Mouse (Mus musculus) CH12.LX (cell line): ENCODE data around the gene Tpi1. TPM values are rescaled to one million over a fixed set of nuclear protein-coding genes. Genes with fewer than 3 reads are reported as not detected.

ENCODE experiments used
- DNase-seq: peaks from one replicate; pipeline ENCODE4 v3.0.0-alpha.2; 2013; ENCODE audit errors: extremely low read depth
- H3K27ac ChIP-seq: 2 replicates; pipeline ENCODE4 v1.5.1; 2012; ENCODE audit warnings: low read depth, mild to moderate bottlenecking, control low read depth, moderate library complexity; ENCODE audit not compliant: insufficient read depth
- H3K27me3 ChIP-seq: replicated peaks from 2 replicates; pipeline ENCODE3; 2012; ENCODE audit warnings: inconsistent platforms
- H3K36me3 ChIP-seq, 2 experiments: replicated peaks in 1 of 2; 2 replicates each; pipeline versions ENCODE3 to v1.6.1; 2012; ENCODE audit warnings: inconsistent platforms in 1 of 2, low read length in 1 of 2, mild to moderate bottlenecking in 1 of 2, mixed read lengths in 1 of 2, moderate library complexity in 1 of 2; ENCODE audit not compliant: control insufficient read depth in 1 of 2, insufficient read depth in 1 of 2
- H3K4me1 ChIP-seq, 2 experiments: 2 replicates each; pipeline ENCODE4 v1.6.1; 2012; ENCODE audit warnings: inconsistent platforms in 1 of 2, moderate library complexity in 1 of 2; ENCODE audit not compliant: insufficient read depth in 2 of 2, control insufficient read depth in 1 of 2
- H3K4me2 ChIP-seq: 2 replicates; pipeline ENCODE4 v1.6.1; 2012; ENCODE audit warnings: low read depth, mild to moderate bottlenecking, control low read depth; ENCODE audit not compliant: poor library complexity, insufficient read depth, severe bottlenecking
- H3K4me3 ChIP-seq, 3 experiments: fragments of 150-350 bp in 1 of 3; sonication (generic) in 1 of 3; replicated peaks in 1 of 3; 2 replicates each; pipeline versions ENCODE3 to v1.5.1; 2011 to 2012; ENCODE audit warnings: low read depth in 2 of 3, low read length in 2 of 3, mild to moderate bottlenecking in 2 of 3, moderate library complexity in 2 of 3, control low read depth in 1 of 3, improper control_type of control experiment in 1 of 3, inconsistent platforms in 1 of 3, mixed read lengths in 1 of 3; ENCODE audit not compliant: poor library complexity in 1 of 3
- H3K79me2 ChIP-seq: replicated peaks from 2 replicates; pipeline ENCODE4 v1.6.1; 2012; ENCODE audit warnings: mild to moderate bottlenecking, moderate library complexity; ENCODE audit not compliant: control insufficient read depth, poor library complexity, insufficient read depth, severe bottlenecking; ENCODE audit errors: extremely low read depth
- H3K9ac ChIP-seq: 2 replicates; pipeline ENCODE4 v1.6.1; 2012; ENCODE audit warnings: low read depth, mild to moderate bottlenecking, control low read depth, moderate library complexity; ENCODE audit not compliant: insufficient read depth
- H3K9me3 ChIP-seq: replicated peaks from 2 replicates; pipeline ENCODE3; 2012; ENCODE audit warnings: low read length, inconsistent platforms, mixed read lengths
- BHLHE40 ChIP-seq: IDR thresholded peaks from 2 replicates; pipeline ENCODE4 v1.6.1; 2011; ENCODE audit warnings: mild to moderate bottlenecking, low read depth, low read length, improper control_type of control experiment
- CHD1 ChIP-seq: IDR thresholded peaks from 2 replicates; pipeline ENCODE4 v1.6.1; 2012; ENCODE audit warnings: low read depth, low read length, improper control_type of control experiment, inconsistent platforms
- E2F4 ChIP-seq: IDR thresholded peaks from 2 replicates; pipeline ENCODE4 v1.6.1; 2011; ENCODE audit warnings: low read depth, low read length, improper control_type of control experiment; ENCODE audit not compliant: insufficient replicate concordance
- GABPA ChIP-seq: IDR thresholded peaks from 2 replicates; pipeline ENCODE4 v1.6.1; 2012; ENCODE audit warnings: low read depth, low read length, improper control_type of control experiment, inconsistent platforms; ENCODE audit not compliant: insufficient replicate concordance
- HCFC1 ChIP-seq: IDR thresholded peaks from 2 replicates; pipeline ENCODE4 v1.6.1; 2012; ENCODE audit warnings: low read depth, mild to moderate bottlenecking, inconsistent platforms, low read length, improper control_type of control experiment
- JUN ChIP-seq: IDR thresholded peaks from 2 replicates; pipeline ENCODE4 v1.6.1; 2011; ENCODE audit warnings: low read depth, mild to moderate bottlenecking, low read length, improper control_type of control experiment, moderate library complexity; ENCODE audit not compliant: insufficient read depth
- KAT2A ChIP-seq: IDR thresholded peaks from 2 replicates; pipeline ENCODE4 v1.6.1; 2012; ENCODE audit warnings: low read length, improper control_type of control experiment, inconsistent platforms; ENCODE audit not compliant: insufficient replicate concordance
- MAZ ChIP-seq: IDR thresholded peaks from 2 replicates; pipeline ENCODE4 v1.6.1; 2012; ENCODE audit warnings: low read depth, mild to moderate bottlenecking, inconsistent platforms, low read length, improper control_type of control experiment, moderate library complexity
- MYC ChIP-seq: IDR thresholded peaks from 2 replicates; pipeline ENCODE4 v1.6.1; 2011; ENCODE audit warnings: low read depth, mild to moderate bottlenecking, improper control_type of control experiment, low read length
- NRF1 ChIP-seq: IDR thresholded peaks from 2 replicates; pipeline ENCODE4 v1.6.1; 2014; ENCODE audit warnings: low read depth, mild to moderate bottlenecking, inconsistent platforms, low read length, improper control_type of control experiment, moderate library complexity
- PAX5 ChIP-seq: IDR thresholded peaks from 2 replicates; pipeline ENCODE4 v1.6.1; 2012; ENCODE audit warnings: low read length, inconsistent platforms, mixed read lengths
- POLR2AphosphoS2 ChIP-seq: IDR thresholded peaks from 2 replicates; pipeline ENCODE4 v1.6.1; 2011; ENCODE audit warnings: low read depth, low read length, improper control_type of control experiment
- RAD21 ChIP-seq: IDR thresholded peaks from 2 replicates; pipeline ENCODE4 v1.6.1; 2011; ENCODE audit warnings: low read depth, mild to moderate bottlenecking, low read length, improper control_type of control experiment, moderate library complexity
- RCOR1 ChIP-seq: conservative IDR thresholded peaks from 2 replicates; pipeline ENCODE4 v1.6.1; 2012; ENCODE audit warnings: low read depth, mild to moderate bottlenecking, inconsistent platforms, low read length, improper control_type of control experiment
- SIN3A ChIP-seq: IDR thresholded peaks from 2 replicates; pipeline ENCODE4 v1.6.1; 2012; ENCODE audit warnings: low read length, improper control_type of control experiment, inconsistent platforms
- SMC3 ChIP-seq: IDR thresholded peaks from 2 replicates; pipeline ENCODE4 v1.6.1; 2011; ENCODE audit warnings: low read depth, low read length, improper control_type of control experiment
- TBP ChIP-seq: conservative IDR thresholded peaks from 2 replicates; pipeline ENCODE4 v1.6.1; 2011; ENCODE audit warnings: low read depth, low read length, improper control_type of control experiment
- USF1 ChIP-seq: IDR thresholded peaks from 2 replicates; pipeline ENCODE4 v1.6.1; 2014; ENCODE audit warnings: low read depth, mild to moderate bottlenecking, inconsistent platforms, low read length, improper control_type of control experiment
- USF2 ChIP-seq: conservative IDR thresholded peaks from 2 replicates; pipeline ENCODE4 v1.6.1; 2011; ENCODE audit warnings: low read depth, low read length, improper control_type of control experiment
- ZC3H11A ChIP-seq: IDR thresholded peaks from 2 replicates; pipeline ENCODE4 v1.6.1; 2012; ENCODE audit warnings: low read depth, mild to moderate bottlenecking, inconsistent platforms, low read length, improper control_type of control experiment
- ZNF384 ChIP-seq: IDR thresholded peaks from 2 replicates; pipeline ENCODE4 v1.6.1; 2012; ENCODE audit warnings: low read depth, low read length, improper control_type of control experiment, inconsistent platforms
- dilution Hi-C: fragments of 300-500 bp; cut with MboI; formaldehyde crosslinking; loops from 2 replicates; pipeline ENCODE4 v1.14.3; 2020; ENCODE audit warnings: low sequenced_read_pairs; ENCODE audit not compliant: extremely low pct_unique_long_range_greater_than_20kb, extremely low pct_ligation_motif_present
- in situ Hi-C: fragments of 300-500 bp; cut with MboI; formaldehyde crosslinking; loops from 3 replicates; pipeline ENCODE4 v1.14.3; 2019; ENCODE audit warnings: low sequenced_read_pairs, low pct_ligation_motif_present, low pct_unique_long_range_greater_than_20kb, mixed read lengths
- polyA plus RNA-seq: library from polyadenylated mRNA; unstranded; fragments of >175 nt; gene quantifications from 2 replicates; pipeline ENCODE4 v1.2.1, GENCODE M21; 2012; ENCODE audit warnings: low read depth; ENCODE audit not compliant: insufficient read length
- total RNA-seq, 2 experiments: library from RNA; depleted of rRNA; stranded (reverse); fragments of 300-350 nt in 1 of 2; fragments of >200 nt in 1 of 2; gene quantifications; 2 replicates each; pipeline ENCODE4 v1.2.3; 2012 to 2014

Tpi1 gene
- total and polyA plus RNA-seq, 3 experiments: 758 to 1,645 (median 1,303) TPM

DNA sequence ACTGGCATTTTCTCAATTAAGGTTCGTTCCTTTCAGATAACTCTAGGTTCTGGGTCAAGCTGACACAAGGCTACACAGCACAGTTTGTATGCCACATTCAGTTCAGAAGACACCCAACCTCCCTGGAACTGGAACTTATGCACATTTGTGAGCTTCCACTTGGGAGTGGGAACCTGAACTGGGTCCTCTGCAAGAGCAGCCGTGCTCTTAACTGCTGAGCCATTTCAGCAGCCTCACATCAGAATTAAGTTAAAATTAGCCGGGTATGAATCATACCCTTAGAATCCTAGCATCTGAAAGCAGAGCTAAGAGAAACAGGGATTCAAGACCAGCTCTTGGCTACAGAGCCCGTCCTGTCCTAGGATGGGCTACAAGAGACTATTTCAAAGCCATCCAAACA, 6.7 kb downstream of the Tpi1 start:
- H3K9me3 ChIP-seq: peaks cover 4% of the 10 kb centered on the region
- peaks cover 23 to 48% of the 10 kb centered on the region in 2 experiments for H3K36me3 ChIP-seq
- H3K27me3 ChIP-seq: no peaks in the 10 kb centered on the region
- dilution Hi-C loops (no loop called here), in situ Hi-C loops (no loop called here)
- no peak overlapping the region for H3K27ac ChIP-seq
- no peak overlapping the region for H3K4me2 ChIP-seq
- H3K4me1 ChIP-seq: peaks cover 3 to 45% of the 10 kb centered on the region in 2 experiments; a peak in 2 of 4 replicates
- TF ChIP-seq USF2: no peak
- TF ChIP-seq TBP: no peak
- no peak for TF ChIP-seq ZC3H11A
- TF ChIP-seq JUN: no peak
- no peak overlapping the region for H3K9ac ChIP-seq
- DNase-seq: no peak
- no peak overlapping the region for H3K4me3 ChIP-seq
- peaks cover 8% of the 10 kb centered on the region; the same call in 1 of the 2 replicates for H3K79me2 ChIP-seq

DNA sequence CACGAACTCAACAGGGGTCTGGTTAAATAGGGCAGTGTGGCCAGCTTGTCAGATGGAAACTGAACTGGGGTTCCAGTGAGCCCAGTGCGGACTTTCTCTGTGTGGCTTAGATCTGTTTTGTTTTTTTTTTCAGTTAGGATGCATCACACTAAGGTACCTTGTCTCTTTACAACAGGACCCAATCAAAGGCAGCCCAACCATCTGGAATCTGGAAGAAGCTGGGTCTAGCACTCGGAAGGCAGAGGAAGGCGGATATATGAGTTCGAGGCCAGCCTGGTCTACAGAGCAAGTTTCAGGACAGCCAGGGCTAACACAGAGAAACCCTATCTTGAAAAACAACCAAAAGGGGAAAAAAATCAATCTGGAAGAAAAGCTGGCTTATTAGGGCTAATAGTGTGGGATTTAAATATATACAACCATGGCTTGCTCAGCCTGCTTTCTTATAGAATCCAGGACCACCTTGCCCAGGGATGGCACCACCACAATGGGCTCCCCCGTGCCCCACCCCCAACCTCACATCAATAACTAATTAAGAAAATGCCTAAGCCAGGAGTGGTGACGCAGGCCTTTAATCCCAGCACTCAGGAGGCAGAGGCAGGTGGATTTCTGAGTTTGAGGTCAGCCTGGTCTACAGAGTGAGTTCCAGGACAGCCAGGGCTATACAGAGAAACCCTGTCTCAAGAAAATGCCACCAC, 7.5 kb downstream of the Tpi1 start:
- no peak for DNase-seq
- H3K36me3 ChIP-seq: peaks cover 15 to 40% of the 10 kb centered on the region in 2 experiments
- H3K4me1 ChIP-seq: peaks cover 3 to 37% of the 10 kb centered on the region in 2 experiments; a peak in 2 of 4 replicates
- in situ Hi-C loops (no loop called here), dilution Hi-C loops (no loop called here)
- H3K27me3 ChIP-seq: no peaks in the 10 kb centered on the region
- no peak overlapping the region for H3K27ac ChIP-seq
- H3K4me2 ChIP-seq: peak overlapping the region; percentile 12; the same call in 1 of the 2 replicates
- 0 out of 2 replicates have a peak, but pooled peaks cover under 1% of the 10 kb centered on the region for H3K79me2 ChIP-seq
- TF ChIP-seq JUN (no peak), NRF1 (no peak), RAD21 (no peak), ZNF384 (no peak), CHD1 (no peak), BHLHE40 (no peak), MAZ (no peak), POLR2AphosphoS2 (no peak), SIN3A (no peak), GABPA (no peak), KAT2A (no peak), USF1 (no peak), USF2 (no peak), MYC (no peak), RCOR1 (no peak), SMC3 (no peak), PAX5 (no peak), E2F4 (no peak), TBP (no peak), HCFC1 (no peak)
- H3K9me3 ChIP-seq: peaks cover 4% of the 10 kb centered on the region
- H3K4me3 ChIP-seq: no peak overlapping the region
- H3K9ac ChIP-seq: peak overlapping the region; percentile 28; the same call in 1 of the 2 replicates
